Mouse (Mus musculus): ENCODE measurements around the gene Txn1. TPM values are rescaled to one million over a fixed set of nuclear protein-coding genes. Genes with fewer than 3 reads are reported as not detected.

Txn1 gene
- polyA plus RNA-seq, 1 experiment from 2014 or later, result 702 TPM

DNA sequence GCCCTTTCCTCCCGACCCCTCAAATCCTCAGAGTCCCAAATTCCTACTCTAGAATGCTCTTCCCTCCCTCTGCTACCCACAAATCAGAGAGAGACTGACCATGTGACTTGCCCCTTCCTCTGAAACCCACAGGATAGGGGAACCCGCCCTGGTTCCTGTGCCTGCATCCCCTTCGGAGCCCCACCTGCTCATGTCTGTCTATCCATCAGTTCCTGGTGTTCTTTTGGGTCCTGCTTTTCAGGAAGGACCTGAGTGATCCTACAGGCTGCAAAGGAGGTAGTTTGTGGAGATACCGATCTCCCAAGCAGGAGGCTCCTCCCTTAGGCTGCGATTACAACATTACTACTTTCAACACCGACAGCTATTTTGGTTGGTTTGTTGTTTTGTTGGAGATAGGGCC, 47.4 kb downstream of the Txn1 start:
- no peak overlapping the region for H3K9ac ChIP-seq (ENCODE audit: low read depth, low read length)
- H3K9me3 ChIP-seq (ENCODE audit: control insufficient read depth), result no peaks in the 10 kb centered on the region
- no peak for ATAC-seq

GRCm38 (mm10) chr4:57906708-57907107, 49.5 kb downstream of the Txn1 start:
- H3K4me3 ChIP-seq (ENCODE audit: low read depth, low read length), result no peak overlapping the region
- no peak overlapping the region for H3K4me2 ChIP-seq (replicated peaks; ENCODE audit: low read depth)
- no peak for TF ChIP-seq CTCF (IDR thresholded peaks at IDR 0.05; ENCODE audit: low read depth)
- H3K27me3 ChIP-seq (replicated peaks; ENCODE audit: control insufficient read depth, insufficient read depth, low read length), result no peaks in the 10 kb centered on the region
- WGBS, result 47% methylated on average over 2 of the region's 2 CpGs
- no peak overlapping the region for H3K9ac ChIP-seq (ENCODE audit: low read depth, low read length)
- H3K4me1 ChIP-seq (replicated peaks; ENCODE audit: control insufficient read depth, insufficient read depth, low read length), result no peaks in the 10 kb centered on the region
- H3K27ac ChIP-seq (ENCODE audit: low read depth, low read length), result no peak overlapping the region
- peaks cover 8% of the 10 kb centered on the region; the same call in 1 of the 2 replicates for H3K36me3 ChIP-seq (ENCODE audit: control insufficient read depth, insufficient read depth)
- ATAC-seq, result no peak
- H3K9me3 ChIP-seq (ENCODE audit: control insufficient read depth), result no peaks in the 10 kb centered on the region

More for the DNA sequence above, 47.4 kb downstream of the Txn1 start:
- no peaks in the 10 kb centered on the region for H3K27me3 ChIP-seq (replicated peaks; ENCODE audit: control insufficient read depth, insufficient read depth, low read length)
- H3K4me1 ChIP-seq (replicated peaks; ENCODE audit: control insufficient read depth, insufficient read depth, low read length), result no peaks in the 10 kb centered on the region
- peaks cover 8% of the 10 kb centered on the region; the same call in 1 of the 2 replicates for H3K36me3 ChIP-seq (ENCODE audit: control insufficient read depth, insufficient read depth)
- H3K27ac ChIP-seq (ENCODE audit: low read depth, low read length), result no peak overlapping the region
- 60% methylated on average over 6 of the region's 6 CpGs for WGBS
- no peak for TF ChIP-seq CTCF (IDR thresholded peaks at IDR 0.05; ENCODE audit: low read depth)
- no peak overlapping the region for H3K4me3 ChIP-seq (ENCODE audit: low read depth, low read length)
- H3K4me2 ChIP-seq (replicated peaks; ENCODE audit: low read depth), result no peak overlapping the region

DNA sequence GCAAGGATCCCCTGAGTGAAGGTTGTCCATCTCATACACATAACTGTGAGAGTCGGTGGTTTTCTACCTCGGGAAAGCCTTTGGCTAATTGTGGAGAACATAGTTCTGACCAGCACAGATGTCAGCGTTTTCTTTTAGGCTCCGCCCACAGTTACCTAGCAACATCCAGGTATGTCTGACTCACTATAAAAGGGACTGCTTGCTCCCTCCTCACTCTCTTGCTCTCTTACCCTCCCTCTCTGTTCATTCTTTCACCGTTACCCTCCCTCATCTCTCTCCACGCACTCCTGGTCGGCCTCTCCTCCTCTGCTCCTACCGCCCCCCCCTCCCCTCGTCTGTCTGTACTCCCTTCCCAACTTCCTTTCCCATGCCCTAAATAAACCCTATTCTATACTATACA, 51.6 kb downstream of the Txn1 start:
- peak; percentile 54; the same call in 1 of the 2 replicates for ATAC-seq
- WGBS, result 20% methylated on average over 9 of the region's 9 CpGs
- no peaks in the 10 kb centered on the region for H3K9me3 ChIP-seq (ENCODE audit: control insufficient read depth)
- no peak overlapping the region for H3K9ac ChIP-seq (ENCODE audit: low read depth, low read length)
- peaks cover 8% of the 10 kb centered on the region; the same call in 1 of the 2 replicates for H3K36me3 ChIP-seq (ENCODE audit: control insufficient read depth, insufficient read depth)
- no peak overlapping the region for H3K4me3 ChIP-seq (ENCODE audit: low read depth, low read length)
- no peak for TF ChIP-seq CTCF (IDR thresholded peaks at IDR 0.05; ENCODE audit: low read depth)
- H3K27ac ChIP-seq (ENCODE audit: low read depth, low read length), result no peak overlapping the region
- H3K4me1 ChIP-seq (replicated peaks; ENCODE audit: control insufficient read depth, insufficient read depth, low read length), result no peaks in the 10 kb centered on the region
- H3K27me3 ChIP-seq (replicated peaks; ENCODE audit: control insufficient read depth, insufficient read depth, low read length), result no peaks in the 10 kb centered on the region
- H3K4me2 ChIP-seq (replicated peaks; ENCODE audit: low read depth), result peak overlapping the region; percentile 54

GRCm38 (mm10) chr4:57904211-57904610, 52.0 kb downstream of the Txn1 start:
- ATAC-seq, result peak; percentile 56; the same call in 1 of the 2 replicates
- Histone ChIP-seq H3K27me3 (replicated peaks; ENCODE audit: control insufficient read depth, insufficient read depth, low read length) (no peaks in the 10 kb centered on the region), H3K36me3 (ENCODE audit: control insufficient read depth, insufficient read depth) (peaks cover 8% of the 10 kb centered on the region; the same call in 1 of the 2 replicates), H3K27ac (ENCODE audit: low read depth, low read length) (no peak overlapping the region), H3K9me3 (ENCODE audit: control insufficient read depth) (no peaks in the 10 kb centered on the region), H3K4me2 (replicated peaks; ENCODE audit: low read depth) (peak overlapping the region; percentile 54), H3K4me1 (replicated peaks; ENCODE audit: control insufficient read depth, insufficient read depth, low read length) (no peaks in the 10 kb centered on the region), H3K9ac (ENCODE audit: low read depth, low read length) (no peak overlapping the region), H3K4me3 (ENCODE audit: low read depth, low read length) (no peak overlapping the region)
- peak; percentile 93 for TF ChIP-seq CTCF (IDR thresholded peaks at IDR 0.05; ENCODE audit: low read depth)
- WGBS, result 7% methylated on average over 5 of the region's 5 CpGs

GRCm38 (mm10) chr4:57902619-57903018, 53.6 kb downstream of the Txn1 start:
- Histone ChIP-seq H3K36me3 (ENCODE audit: control insufficient read depth, insufficient read depth) (0 out of 2 replicates have a peak, but pooled peaks cover 2% of the 10 kb centered on the region), H3K4me3 (ENCODE audit: low read depth, low read length) (no peak overlapping the region), H3K9me3 (ENCODE audit: control insufficient read depth) (no peaks in the 10 kb centered on the region), H3K27ac (ENCODE audit: low read depth, low read length) (no peak overlapping the region), H3K4me2 (replicated peaks; ENCODE audit: low read depth) (no peak overlapping the region), H3K27me3 (replicated peaks; ENCODE audit: control insufficient read depth, insufficient read depth, low read length) (no peaks in the 10 kb centered on the region), H3K9ac (ENCODE audit: low read depth, low read length) (no peak overlapping the region), H3K4me1 (replicated peaks; ENCODE audit: control insufficient read depth, insufficient read depth, low read length) (no peaks in the 10 kb centered on the region)
- no peak for ATAC-seq
- no peak for TF ChIP-seq CTCF (IDR thresholded peaks at IDR 0.05; ENCODE audit: low read depth)
- 79% methylated on average over 5 of the region's 5 CpGs for WGBS

DNA sequence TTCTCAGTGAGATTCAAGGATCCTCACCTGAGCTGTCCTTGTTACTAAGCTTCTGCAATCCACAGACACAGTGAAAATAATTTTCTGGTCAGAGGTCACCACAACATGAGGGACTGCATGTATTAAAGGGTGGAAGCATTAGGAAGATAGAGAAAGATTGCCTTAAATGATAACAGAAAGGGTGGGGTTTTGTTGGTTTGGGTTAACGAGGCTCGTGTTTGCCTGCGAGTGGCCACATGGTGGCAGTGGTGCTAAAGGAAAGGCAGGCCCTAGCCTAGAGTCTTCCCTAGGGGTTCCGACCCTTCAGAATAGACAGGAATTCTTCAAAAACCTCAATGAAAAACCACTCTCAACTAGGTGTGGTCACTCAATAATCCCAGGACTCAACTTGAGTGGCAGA, 55.0 kb downstream of the Txn1 start:
- H3K9me3 ChIP-seq (ENCODE audit: control insufficient read depth), result no peaks in the 10 kb centered on the region
- no peak overlapping the region for H3K27ac ChIP-seq (ENCODE audit: low read depth, low read length)
- H3K9ac ChIP-seq (ENCODE audit: low read depth, low read length), result no peak overlapping the region
- 0 out of 2 replicates have a peak, but pooled peaks cover 3% of the 10 kb centered on the region for H3K36me3 ChIP-seq (ENCODE audit: control insufficient read depth, insufficient read depth)
- no peaks in the 10 kb centered on the region for H3K4me1 ChIP-seq (replicated peaks; ENCODE audit: control insufficient read depth, insufficient read depth, low read length)
- H3K27me3 ChIP-seq (replicated peaks; ENCODE audit: control insufficient read depth, insufficient read depth, low read length), result no peaks in the 10 kb centered on the region
- TF ChIP-seq CTCF (IDR thresholded peaks at IDR 0.05; ENCODE audit: low read depth), result peak; percentile 89
- ATAC-seq, result 0 out of 2 replicates have a peak, but pooled peaks have one; percentile 34
- H3K4me3 ChIP-seq (ENCODE audit: low read depth, low read length), result no peak overlapping the region
- 4% methylated on average over 4 of the region's 4 CpGs for WGBS
- no peak overlapping the region for H3K4me2 ChIP-seq (replicated peaks; ENCODE audit: low read depth)
